Mouse (Mus musculus) lung, embryonic 14.5 days (tissue): ENCODE results near the gene Kif13a. TPM values are rescaled to one million over a fixed set of nuclear protein-coding genes. Genes with fewer than 3 reads are reported as not detected.

Experiments
- ATAC-seq: fragments of 200-750 bp; cut with Nextera tagmentation; 2 replicates; pipeline ENCODE4 v1.8.0; 2017; ENCODE audit warnings: mild to moderate bottlenecking, moderate TSS enrichment, moderate library complexity; ENCODE audit not compliant: insufficient read depth
- DNase-seq: peaks from one replicate; pipeline ENCODE4 v3.0.0-alpha.2; 2015
- H3K27ac ChIP-seq: fragments of 300-500 bp; sonication (generic); 2 replicates; pipeline ENCODE4 v1.5.1; 2014; ENCODE audit warnings: low read depth, mild to moderate bottlenecking, moderate library complexity
- H3K27me3 ChIP-seq: fragments of 300-500 bp; sonication (generic); 2 replicates; pipeline ENCODE4 v1.6.1; 2014; ENCODE audit warnings: low read length, control low read depth; ENCODE audit not compliant: insufficient read depth
- H3K36me3 ChIP-seq: fragments of 300-500 bp; sonication (generic); 2 replicates; pipeline ENCODE4 v1.6.1; 2014; ENCODE audit warnings: control low read depth; ENCODE audit not compliant: insufficient read depth
- H3K4me1 ChIP-seq: fragments of 300-500 bp; sonication (generic); 2 replicates; pipeline ENCODE4 v1.6.1; 2014; ENCODE audit warnings: antibody characterized with exemption, control low read depth; ENCODE audit not compliant: insufficient read depth
- H3K4me2 ChIP-seq: fragments of 300-500 bp; sonication (generic); 2 replicates; pipeline ENCODE4 v1.6.1; 2014; ENCODE audit warnings: mild to moderate bottlenecking
- H3K4me3 ChIP-seq: fragments of 300-500 bp; sonication (generic); 2 replicates; pipeline ENCODE4 v1.5.1; 2014; ENCODE audit warnings: low read depth, low read length
- H3K9ac ChIP-seq: fragments of 300-500 bp; sonication (generic); 2 replicates; pipeline ENCODE4 v1.6.1; 2014
- H3K9me3 ChIP-seq: fragments of 300-500 bp; sonication (generic); 2 replicates; pipeline ENCODE4 v1.6.1; 2016; ENCODE audit warnings: low read depth, low read length, control low read depth
- CTCF ChIP-seq: IDR thresholded peaks from 2 replicates; pipeline ENCODE4 v1.5.1; 2016; ENCODE audit warnings: antibody characterized with exemption, low read depth
- WGBS: fragments of 180-500 bp; shearing (Covaris S2); extraction: QIAGEN DNeasy Blood & Tissue Kit; methylation state at CpG from one replicate; pipeline ENCODE4 v1.1.7; 2014; 5-methylcytosine and 5-hydroxymethylcytosine counted together
- polyA plus RNA-seq: library from polyadenylated mRNA; unstranded; fragments of >200 nt; fragmentation: Nextera tagmentation; extraction: Ambion mirVana; gene quantifications from 2 replicates; pipeline ENCODE4 v1.2.1, GENCODE M21; 2014

Gene Kif13a
- polyA plus RNA-seq, 1 experiment from 2014 or later, result 40.4 TPM

- no peak for TF ChIP-seq CTCF
- Histone ChIP-seq H3K9ac (no peak overlapping the region), H3K4me1 (peaks cover 26% of the 10 kb centered on the region), H3K27me3 (no peaks in the 10 kb centered on the region), H3K9me3 (no peaks in the 10 kb centered on the region), H3K36me3 (no peaks in the 10 kb centered on the region), H3K4me2 (no peak overlapping the region), H3K27ac (peak overlapping the region; percentile 3; the same call in 1 of the 2 replicates), H3K4me3 (no peak overlapping the region)
- 73% methylated on average over 3 of the region's 3 CpGs for WGBS
- no peak for DNase-seq
- ATAC-seq, result no peak
Measured at GRCm38 (mm10) chr13:46883976-46884375, 45.7 kb downstream of the Kif13a start.

- no peaks in the 10 kb centered on the region for H3K9me3 ChIP-seq
- no peaks in the 10 kb centered on the region for H3K27me3 ChIP-seq
- DNase-seq (peak; percentile 58), ATAC-seq (no peak)
- no peak overlapping the region for H3K4me3 ChIP-seq
- H3K9ac ChIP-seq, result no peak overlapping the region
- H3K36me3 ChIP-seq, result no peaks in the 10 kb centered on the region
- no peak for TF ChIP-seq CTCF
- peaks cover 26% of the 10 kb centered on the region for H3K4me1 ChIP-seq
- no peak overlapping the region for H3K4me2 ChIP-seq
- whole genome bisulfite sequencing, result 32% methylated on average over 10 of the region's 10 CpGs
- H3K27ac ChIP-seq, result peak overlapping the region; percentile 24; the same call in 1 of the 2 replicates
Measured at GRCm38 (mm10) chr13:46883381-46883780, 46.3 kb downstream of the Kif13a start.

- no peak overlapping the region for H3K9ac ChIP-seq
- ATAC-seq, result no peak
- H3K4me1 ChIP-seq, result peaks cover 26% of the 10 kb centered on the region
- no peak overlapping the region for H3K4me2 ChIP-seq
- no peak overlapping the region for H3K27ac ChIP-seq
- DNase-seq, result no peak
- no peaks in the 10 kb centered on the region for H3K9me3 ChIP-seq
- no peak overlapping the region for H3K4me3 ChIP-seq
- H3K27me3 ChIP-seq, result no peaks in the 10 kb centered on the region
- no peak for TF ChIP-seq CTCF
- H3K36me3 ChIP-seq, result no peaks in the 10 kb centered on the region
- 46% methylated on average over 14 of the region's 14 CpGs for WGBS
Measured at GRCm38 (mm10) chr13:46880736-46881135, 48.9 kb downstream of the Kif13a start.

GRCm38 (mm10) chr13:46880243-46880642 is 49.4 kb downstream of the Kif13a start:
- DNase-seq, result no peak
- Histone ChIP-seq H3K9ac (no peak overlapping the region), H3K4me1 (peaks cover 21% of the 10 kb centered on the region), H3K36me3 (no peaks in the 10 kb centered on the region), H3K27me3 (no peaks in the 10 kb centered on the region), H3K27ac (no peak overlapping the region), H3K4me3 (no peak overlapping the region), H3K9me3 (no peaks in the 10 kb centered on the region), H3K4me2 (no peak overlapping the region)
- TF ChIP-seq CTCF, result no peak
- 82% methylated on average over 6 of the region's 6 CpGs for WGBS
- ATAC-seq, result no peak

- no peak for TF ChIP-seq CTCF
- peak overlapping the region; percentile 21; the same call in 1 of the 2 replicates for H3K27ac ChIP-seq
- H3K4me1 ChIP-seq, result peaks cover 30% of the 10 kb centered on the region
- no peak for DNase-seq
- no peaks in the 10 kb centered on the region for H3K27me3 ChIP-seq
- no peak overlapping the region for H3K4me2 ChIP-seq
- WGBS, result 73% methylated on average over 4 of the region's 4 CpGs
- H3K9me3 ChIP-seq, result no peaks in the 10 kb centered on the region
- H3K36me3 ChIP-seq, result no peaks in the 10 kb centered on the region
- H3K4me3 ChIP-seq, result no peak overlapping the region
- no peak overlapping the region for H3K9ac ChIP-seq
- no peak for ATAC-seq
Measured at GRCm38 (mm10) chr13:46877049-46877448, 52.6 kb downstream of the Kif13a start.

- peak; percentile 98 for ATAC-seq
- H3K27ac ChIP-seq, result 0 out of 2 replicates have a peak overlapping the region, but pooled peaks have one; percentile 38
- H3K9ac ChIP-seq, result no peak overlapping the region
- no peaks in the 10 kb centered on the region for H3K9me3 ChIP-seq
- peaks cover 25% of the 10 kb centered on the region for H3K4me1 ChIP-seq
- 12% methylated on average over 6 of the region's 6 CpGs for WGBS
- no peaks in the 10 kb centered on the region for H3K27me3 ChIP-seq
- no peaks in the 10 kb centered on the region for H3K36me3 ChIP-seq
- H3K4me2 ChIP-seq, result no peak overlapping the region
- peak; percentile 94 for DNase-seq
- no peak overlapping the region for H3K4me3 ChIP-seq
- TF ChIP-seq CTCF, result no peak
Measured at GRCm38 (mm10) chr13:46875377-46875776, 54.3 kb downstream of the Kif13a start.

- H3K4me3 ChIP-seq, result no peak overlapping the region
- H3K27me3 ChIP-seq, result no peaks in the 10 kb centered on the region
- no peak overlapping the region for H3K9ac ChIP-seq
- DNase-seq, result no peak
- no peak for TF ChIP-seq CTCF
- peaks cover 25% of the 10 kb centered on the region for H3K4me1 ChIP-seq
- H3K9me3 ChIP-seq, result no peaks in the 10 kb centered on the region
- no peak overlapping the region; the same call in 1 of the 2 replicates for H3K27ac ChIP-seq
- no peaks in the 10 kb centered on the region for H3K36me3 ChIP-seq
- 46% methylated on average over 11 of the region's 11 CpGs for WGBS
- H3K4me2 ChIP-seq, result no peak overlapping the region
- no peak for ATAC-seq
Measured at GRCm38 (mm10) chr13:46872732-46873131, 56.9 kb downstream of the Kif13a start.

GRCm38 (mm10) chr13:46872194-46872593 is 57.5 kb downstream of the Kif13a start:
- Histone ChIP-seq H3K4me1 (peaks cover 25% of the 10 kb centered on the region), H3K36me3 (no peaks in the 10 kb centered on the region), H3K4me2 (no peak overlapping the region), H3K4me3 (no peak overlapping the region), H3K27ac (no peak overlapping the region), H3K27me3 (no peaks in the 10 kb centered on the region), H3K9me3 (no peaks in the 10 kb centered on the region), H3K9ac (no peak overlapping the region)
- no peak for ATAC-seq
- peak; percentile 69 for DNase-seq
- peak; percentile 42 for TF ChIP-seq CTCF
- WGBS, result 17% methylated on average over 6 of the region's 6 CpGs
